Mouse (Mus musculus) cerebellum, postnatal 10 days (tissue): ENCODE data around the gene Syt14.

Experiments
- DNase-seq, 2 experiments: peaks; one replicate each; pipeline ENCODE4 v3.0.0; 2021; ENCODE audit warnings: mixed read lengths in 2 of 2

Syt14 gene

GRCm38 (mm10) chr1:193035371-193036238 lies at the start of gene Syt14:
Gene Syt14 (minus strand): TSS chr1:193035775.
- DNase-seq: peak; percentile 90 to 92

GRCm38 (mm10) chr1:193084016-193084415 lies 48.4 kb upstream of the Syt14 start:
- no peak for DNase-seq

- no peak for DNase-seq
Measured at GRCm38 (mm10) chr1:193083051-193083450, 47.5 kb upstream of the Syt14 start.

- no peak for DNase-seq
Measured at GRCm38 (mm10) chr1:193082311-193082921, 46.8 kb upstream of the Syt14 start.

- DNase-seq: no peak
Measured at GRCm38 (mm10) chr1:193062618-193063017, 27.0 kb upstream of the Syt14 start.

- no peak for DNase-seq
Measured at GRCm38 (mm10) chr1:193060167-193060566, 24.6 kb upstream of the Syt14 start.

GRCm38 (mm10) chr1:193059596-193059995 lies 24.0 kb upstream of the Syt14 start:
- DNase-seq: peak in 1 of 2 experiments; percentile 12

GRCm38 (mm10) chr1:193054401-193054800 lies 18.8 kb upstream of the Syt14 start:
- no peak for DNase-seq

GRCm38 (mm10) chr1:193053065-193053464 lies 17.5 kb upstream of the Syt14 start:
- no peak for DNase-seq

- DNase-seq: no peak
Measured at GRCm38 (mm10) chr1:193047616-193048015, 12.0 kb upstream of the Syt14 start.

- no peak for DNase-seq
Measured at GRCm38 (mm10) chr1:193042760-193043295, 7.3 kb upstream of the Syt14 start.

GRCm38 (mm10) chr1:193034951-193035370 lies 614 bp downstream of the Syt14 start:
- DNase-seq: peak in 1 of 2 experiments; percentile 18

- DNase-seq: no peak
Measured at GRCm38 (mm10) chr1:193024311-193024710, 11.3 kb downstream of the Syt14 start.

GRCm38 (mm10) chr1:193012351-193012750 lies 23.2 kb downstream of the Syt14 start:
- DNase-seq: no peak

GRCm38 (mm10) chr1:193011000-193011769 lies 24.4 kb downstream of the Syt14 start:
- no peak for DNase-seq

- peak in 1 of 2 experiments; percentile 20 for DNase-seq
Measured at GRCm38 (mm10) chr1:193004581-193004980, 31.0 kb downstream of the Syt14 start.

- no peak for DNase-seq
Measured at GRCm38 (mm10) chr1:193003953-193004352, 31.6 kb downstream of the Syt14 start.

GRCm38 (mm10) chr1:193002307-193002706 lies 33.3 kb downstream of the Syt14 start:
- no peak for DNase-seq

- DNase-seq: no peak
Measured at GRCm38 (mm10) chr1:193001587-193001986, 34.0 kb downstream of the Syt14 start.

- peak; percentile 20 to 49 for DNase-seq
Measured at GRCm38 (mm10) chr1:193000908-193001307, 34.7 kb downstream of the Syt14 start.

GRCm38 (mm10) chr1:192994179-192994873 lies 41.2 kb downstream of the Syt14 start:
- DNase-seq: no peak

- DNase-seq: no peak
Measured at GRCm38 (mm10) chr1:192993491-192993890, 42.1 kb downstream of the Syt14 start.
